Mouse (Mus musculus): ENCODE measurements around the gene Ext2. TPM values are rescaled to one million over a fixed set of nuclear protein-coding genes. Genes with fewer than 3 reads are reported as not detected.
A peak's percentile ranks its signal among the peaks of the same experiment; 100 is the strongest.

Ext2 gene
- polyA plus RNA-seq, 1 experiment from 2014 or later, result 69.1 TPM

- Histone ChIP-seq H3K4me1 (replicated peaks) (peaks cover 17% of the 10 kb centered on the region), H3K36me3 (no peaks in the 10 kb centered on the region), H3K27me3 (peaks cover 20% of the 10 kb centered on the region), H3K27ac (no peak overlapping the region), H3K9ac (replicated peaks) (no peak overlapping the region), H3K9me3 (no peaks in the 10 kb centered on the region), H3K4me2 (replicated peaks) (no peak overlapping the region), H3K4me3 (replicated peaks) (no peak overlapping the region)
- peak; percentile 46; the same call in 1 of the 2 replicates for ATAC-seq
- 36% methylated on average over 5 of the region's 5 CpGs for WGBS
These were observed 203.0 kb downstream of the Ext2 start for GRCm38 (mm10) chr2:93619208-93619849.

- Histone ChIP-seq H3K27ac (no peak overlapping the region), H3K4me1 (replicated peaks) (peaks cover 21% of the 10 kb centered on the region), H3K4me3 (replicated peaks) (no peak overlapping the region), H3K9ac (replicated peaks) (no peak overlapping the region), H3K4me2 (replicated peaks) (no peak overlapping the region), H3K27me3 (peaks cover 20% of the 10 kb centered on the region), H3K9me3 (no peaks in the 10 kb centered on the region), H3K36me3 (no peaks in the 10 kb centered on the region)
- 28% methylated on average over 19 of the region's 19 CpGs for WGBS
- no peak for ATAC-seq
These were observed 203.7 kb downstream of the Ext2 start for GRCm38 (mm10) chr2:93618447-93619199.

- Histone ChIP-seq H3K4me3 (replicated peaks) (no peak overlapping the region), H3K27ac (no peak overlapping the region), H3K4me2 (replicated peaks) (no peak overlapping the region), H3K36me3 (no peaks in the 10 kb centered on the region), H3K4me1 (replicated peaks) (peaks cover 21% of the 10 kb centered on the region), H3K27me3 (peaks cover 16% of the 10 kb centered on the region), H3K9ac (replicated peaks) (no peak overlapping the region), H3K9me3 (no peaks in the 10 kb centered on the region)
- no peak for ATAC-seq
- 69% methylated on average over 27 of the region's 27 CpGs for WGBS
These were observed 206.3 kb downstream of the Ext2 start for GRCm38 (mm10) chr2:93615845-93616689.

- WGBS, result 89% methylated on average over 7 of the region's 7 CpGs
These were observed 209.3 kb downstream of the Ext2 start for GRCm38 (mm10) chr2:93613020-93613419.

More at GRCm38 (mm10) chr2:93613020-93613419, 209.3 kb downstream of the Ext2 start:
- Histone ChIP-seq H3K4me2 (replicated peaks) (no peak overlapping the region), H3K9me3 (no peaks in the 10 kb centered on the region), H3K4me3 (replicated peaks) (no peak overlapping the region), H3K9ac (replicated peaks) (no peak overlapping the region), H3K27ac (no peak overlapping the region), H3K36me3 (no peaks in the 10 kb centered on the region), H3K4me1 (replicated peaks) (peaks cover 6% of the 10 kb centered on the region; the same call in 1 of the 2 replicates), H3K27me3 (peaks cover 4% of the 10 kb centered on the region; the same call in 1 of the 2 replicates)
- ATAC-seq, result no peak

Other genes with a start within 250 kb of the Ext2 start
- 0.63 and 0.74 TPM in 2 replicates for gene Alx4, start 180.2 kb downstream of the Ext2 start, polyA plus RNA-seq (2015; fragmentation: Nextera tagmentation; extraction: Ambion mirVana)
- gene Accs, start 27.4 kb upstream of the Ext2 start, polyA plus RNA-seq (2015; fragmentation: Nextera tagmentation; extraction: Ambion mirVana), result 6.8 and 7.1 TPM in 2 replicates
- gene Accsl, start 46.6 kb upstream of the Ext2 start, polyA plus RNA-seq (2015; fragmentation: Nextera tagmentation; extraction: Ambion mirVana), result 0.28 and 0.30 TPM in 2 replicates
- gene Gm13889, start 134.6 kb upstream of the Ext2 start, polyA plus RNA-seq (2015; fragmentation: Nextera tagmentation; extraction: Ambion mirVana), result 3.0 and 5.0 TPM in 2 replicates
- gene Gm27027, start 173.8 kb upstream of the Ext2 start, polyA plus RNA-seq (2015; fragmentation: Nextera tagmentation; extraction: Ambion mirVana), result not detected in 2 replicates
- 53.5 and 59.6 TPM in 2 replicates for gene Alkbh3, start 188.2 kb upstream of the Ext2 start, polyA plus RNA-seq (2015; fragmentation: Nextera tagmentation; extraction: Ambion mirVana)